Mouse (Mus musculus): ENCODE measurements around the gene Eif3i. TPM values are rescaled to one million over a fixed set of nuclear protein-coding genes. Genes with fewer than 3 reads are reported as not detected.

Eif3i gene
- polyA plus RNA-seq, 1 experiment from 2014 or later: 288 TPM

DNA sequence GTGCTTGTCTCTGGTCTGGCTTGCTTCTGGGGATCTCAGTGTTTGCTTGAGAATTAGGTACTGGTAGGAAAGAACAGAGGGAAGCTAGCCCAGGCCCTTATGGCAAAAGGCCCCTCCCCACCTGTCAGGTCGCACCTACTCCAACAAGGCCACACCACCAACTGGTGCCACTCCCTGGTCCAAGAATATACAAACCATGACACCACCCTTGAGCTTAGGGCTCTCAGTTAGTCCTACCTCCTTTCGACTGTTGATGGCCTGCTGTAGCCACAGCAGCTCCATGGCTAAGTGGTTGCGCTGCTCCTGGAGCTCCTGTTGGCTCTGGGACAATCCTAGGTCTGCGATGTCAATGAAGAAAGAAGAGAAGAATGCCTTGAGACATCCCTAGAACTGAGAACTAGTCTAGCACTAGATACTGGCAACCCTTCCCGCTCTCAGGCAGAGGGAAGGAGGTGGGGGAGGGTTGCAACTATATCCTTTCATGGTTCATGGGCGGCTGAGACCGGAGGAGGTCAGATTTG lies 16.7 kb upstream of the Eif3i start:
- H3K27me3 ChIP-seq: no peaks in the 10 kb centered on the region
- H3K27ac ChIP-seq: no peak overlapping the region
- H3K9me3 ChIP-seq: no peaks in the 10 kb centered on the region
- H3K9ac ChIP-seq: no peak overlapping the region
- H3K36me3 ChIP-seq: peaks cover 25% of the 10 kb centered on the region
- H3K4me3 ChIP-seq: no peak overlapping the region
- H3K4me2 ChIP-seq (replicated peaks): no peak overlapping the region
- peaks cover 11% of the 10 kb centered on the region for H3K4me1 ChIP-seq
- no peak for ATAC-seq (ENCODE audit: low FRiP score, low read depth)
- WGBS: 96% methylated on average over 7 of the region's 7 CpGs

DNA sequence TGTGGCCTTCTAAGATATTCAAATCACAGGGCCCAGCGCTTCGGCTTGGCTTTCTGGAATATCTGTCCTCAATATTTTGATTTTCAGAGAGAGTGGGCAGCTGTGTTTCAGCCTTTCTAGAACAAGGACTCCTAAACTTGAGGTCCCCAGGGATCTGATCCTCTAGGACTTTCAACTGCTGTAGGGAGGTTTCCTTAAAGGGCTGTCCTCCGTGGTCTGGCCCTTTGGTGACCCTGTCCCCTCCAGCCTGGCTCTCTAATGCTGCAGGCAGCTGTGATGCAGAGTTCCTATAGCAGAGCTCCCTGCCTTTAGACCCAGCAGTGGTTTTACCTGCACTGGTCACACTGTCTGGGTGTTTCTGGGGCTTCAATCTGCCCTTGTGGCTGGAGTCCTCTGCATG lies 16.2 kb upstream of the Eif3i start:
- H3K4me3 ChIP-seq: no peak overlapping the region
- H3K9me3 ChIP-seq: no peaks in the 10 kb centered on the region
- peaks cover 9% of the 10 kb centered on the region for H3K4me1 ChIP-seq
- H3K27me3 ChIP-seq: no peaks in the 10 kb centered on the region
- WGBS: 94% methylated on average over 3 of the region's 3 CpGs
- no peak overlapping the region for H3K27ac ChIP-seq
- peaks cover 25% of the 10 kb centered on the region for H3K36me3 ChIP-seq
- H3K9ac ChIP-seq: no peak overlapping the region
- ATAC-seq (ENCODE audit: low FRiP score, low read depth): no peak
- no peak overlapping the region for H3K4me2 ChIP-seq (replicated peaks)

DNA sequence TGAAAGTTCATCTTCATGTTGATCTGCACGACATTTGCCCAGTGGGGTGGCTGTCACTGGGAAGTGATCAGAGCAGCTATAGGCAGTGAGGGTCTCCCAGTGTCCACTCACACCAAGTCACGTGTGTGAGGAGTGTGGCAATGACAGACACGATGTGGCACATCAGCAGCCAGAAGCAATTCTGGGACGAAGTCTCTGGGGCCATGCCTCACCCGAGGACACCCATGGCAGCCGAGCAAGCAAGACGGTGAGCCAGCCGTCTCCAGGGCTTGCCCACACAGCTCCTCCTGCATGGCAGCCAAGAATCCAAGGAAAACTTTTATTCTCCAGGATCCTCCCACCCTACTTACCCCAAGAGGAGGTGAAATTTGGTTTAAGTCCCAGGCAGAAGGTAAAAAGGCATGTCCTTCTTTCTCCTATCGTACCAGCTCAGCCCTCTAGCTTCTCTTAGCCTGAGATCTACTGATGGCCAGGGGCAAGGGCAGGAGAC lies 15.4 kb upstream of the Eif3i start:
- 0 out of 2 replicates have a peak overlapping the region, but pooled peaks have one; percentile 8 for H3K9ac ChIP-seq
- no peak overlapping the region for H3K4me3 ChIP-seq
- no peaks in the 10 kb centered on the region for H3K9me3 ChIP-seq
- H3K27ac ChIP-seq: no peak overlapping the region
- WGBS: 91% methylated on average over 9 of the region's 9 CpGs
- H3K36me3 ChIP-seq: peaks cover 25% of the 10 kb centered on the region
- H3K27me3 ChIP-seq: no peaks in the 10 kb centered on the region
- no peak for ATAC-seq (ENCODE audit: low FRiP score, low read depth)
- H3K4me1 ChIP-seq: peaks cover 9% of the 10 kb centered on the region
- no peak overlapping the region for H3K4me2 ChIP-seq (replicated peaks)

DNA sequence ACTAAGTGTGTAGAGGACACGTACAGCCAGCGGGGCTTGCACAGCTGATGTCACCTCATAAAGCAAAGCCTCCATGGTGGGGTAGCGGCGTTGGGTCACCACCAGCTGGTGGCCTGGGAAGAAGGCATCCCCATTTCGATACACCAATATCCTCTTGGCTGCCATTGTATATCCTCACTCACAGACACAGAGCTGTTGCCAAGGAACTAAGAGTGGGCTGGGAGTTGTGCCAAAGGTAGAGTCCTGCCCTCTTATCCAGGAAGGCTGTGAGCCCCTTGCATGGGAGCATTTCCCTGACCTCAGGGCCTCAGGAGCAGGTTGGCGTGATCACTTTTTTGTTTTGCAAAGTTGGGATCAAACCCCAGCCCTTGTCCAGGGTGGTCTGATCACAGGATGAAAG lies 13.6 kb upstream of the Eif3i start, which contains the start of gene Dcdc2b:
Dcdc2b (minus strand) TSS at position 165 of the 400 bp plus-strand sequence.
- Histone ChIP-seq H3K27ac (no peak within 1 kb of the TSS), H3K4me3 (no peak within 1 kb of the TSS), H3K4me2 (replicated peaks) (no peak within 1 kb of the TSS), H3K27me3 (no peaks in the 10 kb centered on the region), H3K9ac (no peak within 1 kb of the TSS; the same call in 1 of the 2 replicates), H3K9me3 (no peaks in the 10 kb centered on the region), H3K36me3 (peaks cover 38% of the 10 kb centered on the region), H3K4me1 (peaks cover 9% of the 10 kb centered on the region)
- 83% methylated on average over 6 of the region's 6 CpGs for WGBS
- ATAC-seq (ENCODE audit: low FRiP score, low read depth): no peak

DNA sequence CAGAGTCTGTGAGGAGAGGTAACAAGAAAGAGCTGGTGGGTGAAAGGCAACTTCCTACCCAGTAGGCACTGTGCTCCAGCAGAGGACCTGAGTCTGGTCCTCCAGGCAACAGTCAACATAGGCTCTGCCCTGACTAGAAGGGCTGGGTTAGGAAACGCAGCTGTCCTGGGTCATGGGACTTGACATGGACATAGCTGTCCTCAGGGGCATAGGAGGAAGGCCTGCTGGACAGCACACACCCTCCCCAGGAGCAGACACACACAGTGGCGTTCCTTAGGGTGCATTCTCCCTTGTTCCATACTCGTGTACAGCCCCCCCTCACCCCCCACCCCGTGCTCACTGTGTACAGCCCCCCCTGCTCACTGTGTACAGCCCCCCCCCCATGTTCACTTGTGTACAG lies 10.0 kb upstream of the Eif3i start:
- no peak for ATAC-seq (ENCODE audit: low FRiP score, low read depth)
- Histone ChIP-seq H3K9ac (no peak overlapping the region), H3K27me3 (no peaks in the 10 kb centered on the region), H3K4me1 (no peaks in the 10 kb centered on the region), H3K9me3 (no peaks in the 10 kb centered on the region), H3K4me2 (replicated peaks) (no peak overlapping the region), H3K4me3 (no peak overlapping the region), H3K27ac (no peak overlapping the region), H3K36me3 (peaks cover 46% of the 10 kb centered on the region)
- 72% methylated on average over 3 of the region's 4 CpGs for WGBS

DNA sequence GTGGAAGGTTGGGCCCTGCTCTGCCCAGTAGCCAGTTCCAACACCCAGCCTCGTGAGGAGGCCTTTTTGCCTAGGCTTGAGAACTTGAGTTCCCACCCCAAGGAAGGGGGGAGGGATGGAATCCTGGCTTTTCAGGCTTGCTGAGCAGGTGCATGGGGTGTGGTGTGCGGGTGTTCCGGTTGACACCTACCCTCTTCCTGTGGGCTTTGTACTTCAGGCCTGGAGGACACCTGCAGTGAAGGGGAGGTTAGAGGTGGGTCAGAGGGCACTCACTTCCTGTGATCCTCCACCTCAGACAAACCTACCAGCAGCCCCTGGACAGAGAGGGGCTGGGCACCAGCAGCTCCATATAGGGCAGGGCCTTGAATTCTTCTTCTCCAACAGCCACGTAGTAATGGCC lies 9.6 kb upstream of the Eif3i start:
- H3K4me1 ChIP-seq: no peaks in the 10 kb centered on the region
- H3K4me3 ChIP-seq: no peak overlapping the region
- no peak overlapping the region for H3K27ac ChIP-seq
- no peak overlapping the region for H3K9ac ChIP-seq
- WGBS: 68% methylated on average over 4 of the region's 4 CpGs
- no peak for ATAC-seq (ENCODE audit: low FRiP score, low read depth)
- no peaks in the 10 kb centered on the region for H3K27me3 ChIP-seq
- H3K4me2 ChIP-seq (replicated peaks): no peak overlapping the region
- peaks cover 49% of the 10 kb centered on the region for H3K36me3 ChIP-seq
- no peaks in the 10 kb centered on the region for H3K9me3 ChIP-seq

DNA sequence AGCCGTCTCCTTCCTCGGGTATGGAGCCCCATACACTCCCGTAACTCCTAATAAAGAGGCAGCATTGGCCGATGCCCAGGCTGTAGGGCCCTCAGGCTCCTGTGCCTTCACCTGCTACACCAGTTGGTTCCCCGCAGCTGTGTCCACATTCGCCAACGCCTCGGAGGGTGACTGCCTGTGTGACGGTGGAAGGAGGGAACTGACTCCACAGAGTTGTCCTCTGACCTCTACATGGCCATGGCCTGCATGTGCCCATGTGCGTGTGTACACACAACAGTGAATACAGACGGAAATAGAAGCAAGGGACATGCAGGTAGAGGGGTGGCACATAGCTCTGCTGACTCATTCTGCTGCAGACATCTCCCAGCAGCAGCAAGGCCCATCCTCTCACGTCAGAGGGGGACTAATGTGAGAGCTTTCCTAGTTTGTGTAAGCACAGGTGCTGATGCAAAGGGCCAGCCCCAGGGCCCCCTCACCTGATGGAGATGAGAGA lies 8.7 kb upstream of the Eif3i start:
- no peak overlapping the region for H3K4me2 ChIP-seq (replicated peaks)
- H3K4me1 ChIP-seq: no peaks in the 10 kb centered on the region
- peak overlapping the region; percentile 45; the same call in 1 of the 2 replicates for H3K9ac ChIP-seq
- H3K36me3 ChIP-seq: peaks cover 54% of the 10 kb centered on the region
- no peak overlapping the region for H3K27ac ChIP-seq
- H3K27me3 ChIP-seq: no peaks in the 10 kb centered on the region
- no peak for ATAC-seq (ENCODE audit: low FRiP score, low read depth)
- H3K4me3 ChIP-seq: no peak overlapping the region
- WGBS: 81% methylated on average over 12 of the region's 12 CpGs
- no peaks in the 10 kb centered on the region for H3K9me3 ChIP-seq

DNA sequence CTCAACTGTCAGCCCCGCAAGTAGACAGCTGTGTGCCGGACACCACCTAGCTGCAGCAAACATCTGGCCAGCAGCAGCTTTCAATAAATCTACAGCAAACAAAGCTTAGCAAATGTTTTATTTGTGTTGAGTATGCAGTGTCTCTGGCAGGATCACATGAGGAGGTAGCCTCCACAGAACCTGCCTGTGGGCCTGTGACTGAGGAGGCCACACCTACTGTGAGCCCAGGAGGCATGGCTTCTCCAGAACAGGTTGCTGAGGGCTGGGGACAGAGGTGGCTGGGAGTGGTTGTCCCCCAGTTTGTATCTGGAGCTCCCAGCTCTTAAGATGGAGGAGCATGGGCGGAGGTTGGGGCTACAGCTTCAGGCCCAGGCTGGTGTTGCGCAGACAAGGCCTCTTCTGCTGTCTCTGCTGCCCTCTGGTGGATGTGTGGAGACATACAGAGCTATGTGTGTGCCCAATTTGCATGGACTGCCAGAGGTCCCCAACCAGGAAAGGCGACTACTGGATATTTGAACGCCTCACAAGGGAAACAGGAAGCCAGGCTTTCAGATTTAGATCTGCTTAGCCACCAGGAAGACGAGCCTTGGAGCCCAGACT lies 8.1 kb upstream of the Eif3i start:
- Histone ChIP-seq H3K4me3 (no peak overlapping the region), H3K9me3 (no peaks in the 10 kb centered on the region), H3K9ac (peak overlapping the region; percentile 45), H3K4me1 (no peaks in the 10 kb centered on the region), H3K4me2 (replicated peaks) (no peak overlapping the region), H3K27ac (peak overlapping the region; percentile 48; the same call in 1 of the 2 replicates), H3K36me3 (peaks cover 57% of the 10 kb centered on the region), H3K27me3 (no peaks in the 10 kb centered on the region)
- 36% methylated on average over 7 of the region's 7 CpGs for WGBS
- peak; percentile 87 for ATAC-seq (ENCODE audit: low FRiP score, low read depth)

DNA sequence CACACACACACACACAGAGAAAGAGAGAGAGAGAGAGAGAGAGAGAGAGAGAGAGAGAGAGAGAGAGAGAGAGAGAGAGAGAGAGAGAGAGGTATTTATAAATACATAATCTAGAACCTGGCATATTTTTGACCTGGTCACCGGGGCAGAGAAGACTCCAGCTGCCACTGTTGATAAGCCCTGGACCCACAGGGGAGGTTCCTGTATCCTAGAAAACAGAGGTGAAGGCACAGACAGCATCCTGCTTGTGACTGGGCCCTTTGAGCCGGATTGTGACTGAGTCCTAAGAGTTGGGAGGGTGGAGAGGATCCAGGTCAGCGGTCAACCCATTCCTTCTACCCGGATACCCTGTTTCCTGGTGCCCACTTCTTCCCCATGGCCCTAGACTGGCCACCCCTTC lies 11.6 kb downstream of the Eif3i start:
- Histone ChIP-seq H3K36me3 (peaks cover 40% of the 10 kb centered on the region), H3K27me3 (no peaks in the 10 kb centered on the region), H3K9me3 (no peaks in the 10 kb centered on the region), H3K9ac (no peak overlapping the region), H3K4me1 (peaks cover 12% of the 10 kb centered on the region), H3K4me3 (no peak overlapping the region), H3K4me2 (replicated peaks) (no peak overlapping the region), H3K27ac (no peak overlapping the region)
- WGBS: 79% methylated on average over 4 of the region's 4 CpGs
- no peak for ATAC-seq (ENCODE audit: low FRiP score, low read depth)

DNA sequence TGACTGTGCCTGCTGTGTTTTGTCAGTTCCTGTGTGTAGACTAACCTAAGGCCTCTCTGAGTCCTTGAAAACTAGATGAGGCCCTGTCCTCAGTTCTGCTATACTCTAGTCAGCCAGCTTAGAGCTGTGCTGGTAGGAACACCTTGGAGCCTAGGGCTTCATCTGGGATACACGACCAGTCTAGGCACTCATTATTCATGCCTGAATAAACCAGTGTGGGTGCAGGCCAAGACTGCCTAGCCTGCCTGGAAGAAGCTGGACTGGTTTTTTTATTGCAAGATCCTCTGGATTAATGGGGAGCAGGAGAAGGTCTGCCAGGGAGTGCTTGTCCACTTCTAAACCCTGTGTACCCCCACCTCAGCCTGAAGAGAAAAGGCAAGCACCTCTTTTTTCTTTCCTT lies 13.5 kb downstream of the Eif3i start:
- 49% methylated on average over 1 of the region's 1 CpGs for WGBS
- no peaks in the 10 kb centered on the region for H3K27me3 ChIP-seq
- peaks cover 12% of the 10 kb centered on the region for H3K4me1 ChIP-seq
- H3K4me3 ChIP-seq: no peak overlapping the region
- H3K9me3 ChIP-seq: no peaks in the 10 kb centered on the region
- H3K9ac ChIP-seq: no peak overlapping the region
- peaks cover 22% of the 10 kb centered on the region for H3K36me3 ChIP-seq
- no peak overlapping the region for H3K4me2 ChIP-seq (replicated peaks)
- no peak for ATAC-seq (ENCODE audit: low FRiP score, low read depth)
- H3K27ac ChIP-seq: no peak overlapping the region

DNA sequence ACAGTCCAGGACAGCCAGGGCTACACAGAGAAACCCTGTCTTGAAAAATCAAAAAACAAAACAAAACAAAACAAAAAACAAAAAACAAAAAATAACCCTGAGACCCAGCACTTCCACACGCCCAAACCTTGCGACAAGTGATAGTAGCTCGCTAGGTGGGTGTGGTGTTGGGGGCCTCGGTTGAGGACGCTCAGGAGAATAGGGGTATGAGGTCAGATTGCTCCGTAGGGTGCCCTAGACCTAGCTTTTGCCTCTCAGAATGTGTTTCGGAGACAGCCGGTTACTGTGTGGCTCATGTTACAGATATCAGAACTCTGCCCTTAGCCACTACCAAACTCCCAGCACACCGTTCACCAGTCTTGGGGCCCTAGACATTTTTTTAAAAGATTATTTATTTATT lies 14.7 kb downstream of the Eif3i start:
- H3K4me2 ChIP-seq (replicated peaks): peak overlapping the region; percentile 71
- H3K27me3 ChIP-seq: no peaks in the 10 kb centered on the region
- H3K4me1 ChIP-seq: peaks cover 12% of the 10 kb centered on the region
- peak overlapping the region; percentile 53; the same call in 1 of the 2 replicates for H3K4me3 ChIP-seq
- no peak overlapping the region for H3K9ac ChIP-seq
- H3K36me3 ChIP-seq: peaks cover 10% of the 10 kb centered on the region
- no peak for ATAC-seq (ENCODE audit: low FRiP score, low read depth)
- H3K9me3 ChIP-seq: no peaks in the 10 kb centered on the region
- 73% methylated on average over 9 of the region's 9 CpGs for WGBS
- H3K27ac ChIP-seq: no peak overlapping the region

DNA sequence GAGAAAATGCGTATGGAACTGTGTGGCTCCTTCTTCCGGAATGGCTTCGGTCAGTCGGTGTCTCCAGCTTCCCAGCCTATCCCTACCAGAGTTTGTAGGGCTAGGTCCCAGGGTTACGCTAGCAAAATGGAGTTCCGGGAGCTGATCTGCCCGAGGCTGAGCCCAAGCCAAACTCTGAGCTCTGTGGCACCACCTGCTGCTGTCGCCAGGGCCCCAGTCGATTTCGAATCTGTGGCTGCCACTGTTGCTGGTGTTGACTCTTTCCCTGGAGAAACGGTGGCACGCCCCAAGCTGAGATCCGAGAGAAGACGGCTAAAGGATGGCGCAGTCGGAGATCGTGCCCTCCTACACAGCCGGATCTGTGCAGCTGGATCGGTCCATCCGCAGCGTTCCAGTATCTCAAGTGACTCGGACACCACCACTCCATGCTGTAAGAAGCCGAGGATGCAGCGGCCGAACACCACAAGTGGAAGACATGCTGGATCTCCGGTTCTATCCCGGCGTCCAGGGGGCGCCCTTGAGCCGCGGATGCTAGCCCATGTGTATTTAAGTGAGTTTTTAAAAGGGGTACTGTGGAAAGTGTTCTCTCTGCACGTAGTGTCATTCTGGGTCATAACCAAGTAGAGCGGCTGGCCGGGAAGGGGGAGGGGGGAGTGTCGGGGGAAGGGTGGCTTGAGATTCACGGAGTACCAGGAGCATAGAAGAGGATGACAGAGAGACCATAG lies 15.4 kb downstream of the Eif3i start:
- no peaks in the 10 kb centered on the region for H3K27me3 ChIP-seq

More for the DNA sequence above, 15.4 kb downstream of the Eif3i start:
- Histone ChIP-seq H3K4me2 (replicated peaks) (peak overlapping the region; percentile 71), H3K4me3 (peak overlapping the region; percentile 53), H3K9ac (peak overlapping the region; percentile 67), H3K4me1 (peaks cover 12% of the 10 kb centered on the region), H3K27ac (0 out of 2 replicates have a peak overlapping the region, but pooled peaks have one; percentile 33), H3K36me3 (peaks cover 3% of the 10 kb centered on the region; the same call in 1 of the 2 replicates), H3K9me3 (no peaks in the 10 kb centered on the region)
- WGBS: 1% methylated on average over 36 of the region's 36 CpGs
- ATAC-seq (ENCODE audit: low FRiP score, low read depth): peak; percentile 57
